Mouse (Mus musculus) midbrain, embryonic 15.5 days (tissue): ENCODE data around the gene Pbx3. TPM values are rescaled to one million over a fixed set of nuclear protein-coding genes. Genes with fewer than 3 reads are reported as not detected.

Experiments
- ATAC-seq: fragments of 200-750 bp; cut with Nextera tagmentation; replicated peaks from 2 replicates; pipeline ENCODE4 v1.8.0; 2017; ENCODE audit warnings: moderate TSS enrichment
- H3K27ac ChIP-seq: fragments of 300-500 bp; sonication (generic); 2 replicates; pipeline ENCODE4 v1.5.1; 2015; ENCODE audit warnings: mild to moderate bottlenecking, inconsistent platforms
- H3K27me3 ChIP-seq: fragments of 300-500 bp; sonication (generic); replicated peaks from 2 replicates; pipeline ENCODE4 v1.6.1; 2015; ENCODE audit warnings: inconsistent platforms
- H3K36me3 ChIP-seq: fragments of 300-500 bp; sonication (generic); replicated peaks from 2 replicates; pipeline ENCODE4 v1.6.1; 2015; ENCODE audit warnings: inconsistent platforms
- H3K4me1 ChIP-seq: fragments of 300-500 bp; sonication (generic); 2 replicates; pipeline ENCODE4 v1.6.1; 2015; ENCODE audit warnings: inconsistent platforms
- H3K4me2 ChIP-seq: fragments of 300-500 bp; sonication (generic); 2 replicates; pipeline ENCODE4 v1.6.1; 2015; ENCODE audit warnings: inconsistent platforms, mild to moderate bottlenecking, moderate library complexity
- H3K4me3 ChIP-seq: fragments of 300-500 bp; sonication (generic); 2 replicates; pipeline ENCODE4 v1.5.1; 2015; ENCODE audit warnings: mild to moderate bottlenecking, inconsistent platforms
- H3K9ac ChIP-seq: fragments of 300-500 bp; sonication (generic); 2 replicates; pipeline ENCODE4 v1.6.1; 2015; ENCODE audit warnings: mild to moderate bottlenecking, inconsistent platforms
- H3K9me3 ChIP-seq: fragments of 300-500 bp; sonication (generic); 2 replicates; pipeline ENCODE4 v1.6.1; 2016; ENCODE audit warnings: inconsistent platforms
- WGBS: fragments of 180-500 bp; shearing (Covaris S2); methylation state at CpG from one replicate; pipeline ENCODE4 v1.1.7; 2015; ENCODE audit warnings: mixed read lengths; 5-methylcytosine and 5-hydroxymethylcytosine counted together
- polyA plus RNA-seq: library from polyadenylated mRNA; unstranded; fragments of >200 nt; fragmentation: Nextera tagmentation; extraction: Ambion mirVana; gene quantifications from 2 replicates; pipeline ENCODE4 v1.2.1, GENCODE M21; 2015

Pbx3 gene
- 102 and 106 TPM in 2 replicates for polyA plus RNA-seq

DNA sequence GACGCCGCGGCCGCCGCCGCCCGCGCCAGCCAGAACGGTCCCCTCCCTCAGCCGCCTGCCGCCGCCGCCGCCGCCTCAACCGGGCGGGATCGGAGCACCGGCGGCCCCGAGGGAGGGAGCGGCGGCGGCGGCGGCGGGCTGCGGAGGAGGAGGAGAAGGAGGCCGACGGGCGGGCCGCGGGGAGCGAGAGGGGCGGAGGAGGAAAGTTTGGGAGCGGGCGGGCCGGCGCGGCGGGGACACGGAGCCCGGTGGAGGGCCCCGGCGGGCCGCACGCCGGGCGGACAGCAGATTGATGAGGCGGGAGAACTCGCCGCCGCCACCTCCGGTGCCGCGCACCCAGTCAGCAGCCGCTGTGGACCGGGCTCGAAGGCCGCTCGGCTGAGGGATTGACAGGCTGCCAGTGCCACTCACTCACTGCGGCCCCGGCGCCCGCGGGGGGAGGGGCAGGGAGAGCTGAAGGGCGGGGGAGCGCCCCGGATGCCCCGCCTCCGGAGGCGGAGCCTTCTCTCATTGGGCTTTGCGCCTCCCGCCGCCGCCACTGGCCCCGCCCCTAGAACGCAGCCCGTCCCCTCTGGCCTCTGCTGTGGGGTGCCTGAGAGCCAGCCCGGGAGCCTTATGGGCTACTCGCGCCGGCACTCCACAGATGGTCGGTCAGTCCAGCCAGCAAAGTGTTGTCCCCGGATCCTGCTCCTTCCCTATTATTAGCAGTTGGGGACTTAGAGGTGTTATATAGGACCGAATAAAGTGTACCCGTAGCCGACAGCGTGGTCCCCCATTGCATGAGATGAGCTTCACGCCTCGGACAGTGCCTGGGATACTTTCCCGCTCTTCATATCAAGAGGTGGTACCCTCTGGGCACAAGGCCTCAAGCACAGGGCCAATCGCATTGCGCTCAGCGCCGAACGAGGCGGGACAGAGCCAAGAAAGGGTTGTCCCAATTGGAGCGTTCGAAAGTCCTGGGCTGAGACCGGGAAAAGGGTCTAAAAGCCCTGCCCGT lies at the start of gene Pbx3:
Gene Pbx3, minus strand, starts transcription at position 838 of the 997 bp plus-strand sequence.
- peak within 1 kb of the TSS; percentile 92 for H3K27ac ChIP-seq
- peak; percentile 93 for ATAC-seq
- under 1% methylated on average over 66 of the region's 102 CpGs for WGBS
- H3K4me1 ChIP-seq, result peaks cover 21% of the 10 kb centered on the region
- H3K36me3 ChIP-seq, result no peaks in the 10 kb centered on the region
- no peaks in the 10 kb centered on the region for H3K27me3 ChIP-seq
- H3K4me2 ChIP-seq, result peak within 1 kb of the TSS; percentile 93
- peak within 1 kb of the TSS; percentile 63 for H3K4me3 ChIP-seq
- peak within 1 kb of the TSS; percentile 81 for H3K9ac ChIP-seq
- H3K9me3 ChIP-seq, result no peaks in the 10 kb centered on the region

- no peak overlapping the region for H3K4me2 ChIP-seq
- no peaks in the 10 kb centered on the region for H3K27me3 ChIP-seq
- H3K9ac ChIP-seq, result no peak overlapping the region
- H3K4me1 ChIP-seq, result no peaks in the 10 kb centered on the region
- H3K36me3 ChIP-seq, result 0 out of 2 replicates have a peak, but pooled peaks cover 2% of the 10 kb centered on the region
- whole genome bisulfite sequencing, result 72% methylated on average over 1 of the region's 1 CpGs
- H3K4me3 ChIP-seq, result no peak overlapping the region
- H3K27ac ChIP-seq, result no peak overlapping the region
- no peaks in the 10 kb centered on the region for H3K9me3 ChIP-seq
- no peak for ATAC-seq
These were observed 47.3 kb upstream of the Pbx3 start for GRCm38 (mm10) chr2:34420256-34420655.

DNA sequence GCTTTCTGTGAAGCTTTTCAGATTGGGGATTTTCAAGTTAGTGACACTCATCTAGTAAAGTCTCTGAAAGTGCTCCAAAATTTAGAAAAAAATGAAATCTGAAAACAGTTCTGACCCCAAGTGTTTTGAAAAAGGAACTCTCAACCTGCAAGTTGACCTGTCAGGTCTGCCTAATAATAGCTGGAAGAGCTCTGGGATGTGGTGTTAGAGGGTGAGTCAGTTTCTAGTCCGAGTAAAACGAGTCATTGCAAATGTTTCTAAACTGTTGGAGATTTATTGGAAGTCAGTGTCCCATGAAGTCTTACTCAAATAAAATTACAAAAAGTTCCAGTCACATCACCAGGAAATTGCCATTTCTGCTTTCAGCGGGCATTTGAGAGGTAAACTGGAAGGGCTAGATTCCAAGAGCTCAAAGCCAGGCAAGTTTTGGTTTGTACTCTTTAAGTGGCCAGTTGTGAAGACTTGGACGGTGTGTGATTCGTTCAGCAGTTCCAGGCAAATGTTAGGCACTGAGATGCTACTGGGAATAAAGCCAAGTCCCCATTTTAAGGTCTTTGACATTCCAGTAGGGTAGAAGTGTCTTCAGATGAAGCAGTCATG lies 36.9 kb upstream of the Pbx3 start:
- Histone ChIP-seq H3K4me3 (no peak overlapping the region), H3K4me1 (peaks cover 21% of the 10 kb centered on the region), H3K27ac (no peak overlapping the region), H3K9me3 (no peaks in the 10 kb centered on the region), H3K27me3 (no peaks in the 10 kb centered on the region), H3K9ac (no peak overlapping the region), H3K36me3 (no peaks in the 10 kb centered on the region), H3K4me2 (no peak overlapping the region)
- no peak for ATAC-seq
- 84% methylated on average over 5 of the region's 5 CpGs for WGBS

DNA sequence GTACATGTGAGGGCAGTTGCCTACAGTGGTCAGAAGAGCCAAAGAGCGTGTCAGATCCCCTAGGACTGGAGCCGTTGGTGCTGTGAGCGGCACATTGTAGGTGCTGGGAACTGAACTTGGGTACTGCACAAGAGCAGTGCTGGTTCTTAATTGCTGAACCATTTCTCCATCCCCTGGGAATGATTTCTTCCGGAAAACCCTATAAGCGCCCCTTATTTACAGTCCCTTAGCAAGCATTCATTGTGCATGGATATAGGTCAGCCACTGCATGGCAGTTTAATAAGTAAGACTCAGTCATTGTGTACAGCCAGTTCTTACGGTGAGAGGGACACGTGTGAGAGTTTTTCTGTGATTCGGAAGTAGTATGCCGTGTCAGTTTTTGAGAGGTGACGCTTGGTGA lies 35.4 kb upstream of the Pbx3 start:
- Histone ChIP-seq H3K9me3 (no peaks in the 10 kb centered on the region), H3K9ac (no peak overlapping the region), H3K36me3 (no peaks in the 10 kb centered on the region), H3K27ac (no peak overlapping the region), H3K4me1 (peaks cover 21% of the 10 kb centered on the region), H3K4me3 (no peak overlapping the region), H3K4me2 (no peak overlapping the region; the same call in 1 of the 2 replicates), H3K27me3 (no peaks in the 10 kb centered on the region)
- ATAC-seq, result no peak
- WGBS, result 95% methylated on average over 10 of the region's 10 CpGs

DNA sequence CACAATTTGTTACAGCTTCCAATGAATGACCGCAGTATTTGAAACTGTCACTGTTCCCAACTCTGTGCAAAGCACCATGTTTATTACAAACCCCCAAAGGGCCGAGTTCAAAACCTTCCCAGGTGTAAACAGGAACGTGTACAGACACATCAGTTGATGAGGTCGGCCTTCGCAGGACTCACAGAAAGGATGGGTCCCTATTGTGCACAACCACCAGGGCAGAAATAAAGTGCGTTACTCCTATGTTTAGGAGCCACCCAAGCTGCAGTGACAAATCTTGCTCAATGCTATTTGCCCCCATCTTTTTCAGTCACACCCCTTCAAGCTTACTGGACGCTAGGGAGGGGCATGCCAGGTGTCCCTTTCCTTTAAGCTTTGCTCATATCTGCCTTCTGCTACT lies 34.7 kb upstream of the Pbx3 start:
- ATAC-seq, result no peak
- no peaks in the 10 kb centered on the region for H3K9me3 ChIP-seq
- no peaks in the 10 kb centered on the region for H3K27me3 ChIP-seq
- no peak overlapping the region for H3K27ac ChIP-seq
- H3K9ac ChIP-seq, result peak overlapping the region; percentile 80; the same call in 1 of the 2 replicates
- peak overlapping the region; percentile 75 for H3K4me2 ChIP-seq
- H3K4me1 ChIP-seq, result peaks cover 21% of the 10 kb centered on the region
- 37% methylated on average over 7 of the region's 7 CpGs for WGBS
- no peaks in the 10 kb centered on the region for H3K36me3 ChIP-seq
- peak overlapping the region; percentile 85 for H3K4me3 ChIP-seq

DNA sequence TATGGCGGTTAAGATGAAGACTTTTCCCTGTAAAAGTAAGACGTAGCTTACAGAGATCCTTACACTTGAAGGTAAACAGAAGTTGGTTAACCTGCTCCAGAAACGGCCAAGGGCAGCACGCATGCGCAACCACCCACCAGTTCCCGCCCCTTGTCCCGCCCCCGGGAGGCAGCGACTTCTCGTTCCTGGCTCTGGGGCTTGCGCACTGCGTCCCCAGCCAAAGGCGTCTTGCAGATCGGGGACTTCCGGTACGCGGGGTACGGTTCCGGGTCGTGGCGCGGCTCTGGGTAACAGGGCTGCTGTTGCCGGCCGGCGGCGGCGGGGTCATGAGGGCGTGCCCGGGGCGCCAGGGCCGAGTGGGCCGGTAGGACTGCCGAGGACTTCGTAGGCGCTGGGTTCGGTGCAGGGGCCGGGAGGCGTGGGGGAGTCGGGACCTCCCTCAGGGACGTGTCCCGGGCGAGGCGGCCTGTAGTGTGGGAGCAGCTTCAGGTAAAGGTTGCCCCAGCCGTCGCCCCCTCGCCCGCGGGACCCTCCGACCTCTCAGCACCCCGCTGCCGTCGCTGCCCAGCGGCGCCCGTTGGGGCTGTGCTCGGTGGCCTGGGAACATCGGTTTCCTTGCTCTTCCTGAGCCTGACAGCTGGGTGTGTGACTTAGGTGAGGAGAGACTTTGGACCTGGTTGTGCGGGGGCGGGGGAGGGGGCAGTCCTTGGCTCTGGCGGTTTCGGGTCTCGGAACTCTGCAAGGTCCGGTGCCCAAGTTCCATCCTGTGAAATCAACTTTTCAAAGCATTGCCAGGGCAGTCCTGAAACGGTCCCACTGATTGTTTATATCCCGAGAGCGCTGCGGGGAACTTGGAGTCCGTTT lies 33.9 kb upstream of the Pbx3 start, which contains the start of gene Mapkap1:
Gene Mapkap1, plus strand, starts transcription at position 171 of the 864 bp plus-strand sequence.
- Histone ChIP-seq H3K9me3 (no peaks in the 10 kb centered on the region), H3K4me1 (peaks cover 21% of the 10 kb centered on the region), H3K9ac (peak within 1 kb of the TSS; percentile 80), H3K4me3 (peak within 1 kb of the TSS; percentile 85), H3K36me3 (no peaks in the 10 kb centered on the region), H3K27me3 (no peaks in the 10 kb centered on the region), H3K4me2 (peak within 1 kb of the TSS; percentile 75), H3K27ac (peak within 1 kb of the TSS; percentile 54; the same call in 1 of the 2 replicates)
- peak; percentile 99 for ATAC-seq
- WGBS, result under 1% methylated on average over 67 of the region's 68 CpGs

DNA sequence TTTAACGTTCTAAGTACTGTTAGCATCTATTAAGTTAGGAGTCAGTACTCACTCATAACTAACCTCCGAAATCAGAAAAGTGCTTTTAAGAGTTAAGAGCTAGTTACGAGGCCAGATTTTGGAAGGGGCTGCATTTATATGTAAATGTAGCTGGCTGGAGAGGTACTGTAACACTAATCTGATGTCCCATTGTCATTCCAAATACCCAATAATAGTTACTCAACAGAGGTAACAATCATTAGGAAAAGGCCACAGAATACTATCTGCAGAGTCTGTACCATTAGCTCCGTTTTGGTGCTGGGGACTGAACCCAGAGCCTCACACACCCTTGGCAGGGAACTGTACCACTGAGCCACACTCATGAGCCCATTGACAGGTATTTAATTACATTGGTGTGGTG lies 26.6 kb upstream of the Pbx3 start:
- H3K36me3 ChIP-seq, result no peaks in the 10 kb centered on the region
- H3K27ac ChIP-seq, result no peak overlapping the region
- H3K4me2 ChIP-seq, result no peak overlapping the region
- 48% methylated on average over 4 of the region's 4 CpGs for WGBS
- H3K27me3 ChIP-seq, result no peaks in the 10 kb centered on the region
- H3K9me3 ChIP-seq, result no peaks in the 10 kb centered on the region
- no peaks in the 10 kb centered on the region for H3K4me1 ChIP-seq
- no peak overlapping the region for H3K4me3 ChIP-seq
- H3K9ac ChIP-seq, result no peak overlapping the region
- ATAC-seq, result no peak

GRCm38 (mm10) chr2:34378930-34379329 lies 6.0 kb upstream of the Pbx3 start:
- Histone ChIP-seq H3K36me3 (no peaks in the 10 kb centered on the region), H3K9me3 (no peaks in the 10 kb centered on the region), H3K9ac (no peak overlapping the region), H3K27me3 (no peaks in the 10 kb centered on the region), H3K4me2 (no peak overlapping the region), H3K4me1 (no peaks in the 10 kb centered on the region), H3K27ac (no peak overlapping the region), H3K4me3 (no peak overlapping the region)
- ATAC-seq, result no peak
- WGBS, result 92% methylated on average over 2 of the region's 2 CpGs

DNA sequence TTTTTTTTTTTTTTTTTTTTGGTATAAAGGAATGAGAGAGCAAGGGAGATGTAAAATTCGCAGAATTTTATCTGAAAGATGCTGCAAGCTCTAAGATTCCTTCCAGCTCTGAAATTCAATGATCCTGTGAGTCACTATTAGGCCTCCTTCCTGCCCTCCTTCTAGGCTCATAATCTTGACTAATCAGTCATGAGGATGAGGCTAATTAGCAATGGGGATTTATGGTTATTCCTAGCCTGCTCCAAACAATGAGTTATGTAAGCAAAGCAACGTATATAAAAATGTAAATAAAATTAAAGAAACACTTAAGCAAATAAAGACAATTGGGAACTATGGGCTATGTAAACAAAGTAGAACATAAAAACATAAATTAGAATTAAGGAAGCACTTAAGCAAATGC lies 1.4 kb upstream of the Pbx3 start:
- Histone ChIP-seq H3K9me3 (no peaks in the 10 kb centered on the region), H3K36me3 (no peaks in the 10 kb centered on the region), H3K4me3 (no peak overlapping the region), H3K27me3 (no peaks in the 10 kb centered on the region), H3K27ac (no peak overlapping the region), H3K9ac (no peak overlapping the region), H3K4me2 (no peak overlapping the region), H3K4me1 (peaks cover 14% of the 10 kb centered on the region)
- no peak for ATAC-seq
- WGBS, result 71% methylated on average over 2 of the region's 2 CpGs

- Histone ChIP-seq H3K4me1 (peaks cover 14% of the 10 kb centered on the region), H3K27me3 (no peaks in the 10 kb centered on the region), H3K27ac (no peak overlapping the region), H3K9ac (no peak overlapping the region), H3K4me3 (no peak overlapping the region), H3K9me3 (no peaks in the 10 kb centered on the region), H3K4me2 (peak overlapping the region; percentile 93), H3K36me3 (no peaks in the 10 kb centered on the region)
- 48% methylated on average over 3 of the region's 3 CpGs for WGBS
- ATAC-seq, result no peak
These were observed 944 bp upstream of the Pbx3 start for GRCm38 (mm10) chr2:34373886-34374285.

DNA sequence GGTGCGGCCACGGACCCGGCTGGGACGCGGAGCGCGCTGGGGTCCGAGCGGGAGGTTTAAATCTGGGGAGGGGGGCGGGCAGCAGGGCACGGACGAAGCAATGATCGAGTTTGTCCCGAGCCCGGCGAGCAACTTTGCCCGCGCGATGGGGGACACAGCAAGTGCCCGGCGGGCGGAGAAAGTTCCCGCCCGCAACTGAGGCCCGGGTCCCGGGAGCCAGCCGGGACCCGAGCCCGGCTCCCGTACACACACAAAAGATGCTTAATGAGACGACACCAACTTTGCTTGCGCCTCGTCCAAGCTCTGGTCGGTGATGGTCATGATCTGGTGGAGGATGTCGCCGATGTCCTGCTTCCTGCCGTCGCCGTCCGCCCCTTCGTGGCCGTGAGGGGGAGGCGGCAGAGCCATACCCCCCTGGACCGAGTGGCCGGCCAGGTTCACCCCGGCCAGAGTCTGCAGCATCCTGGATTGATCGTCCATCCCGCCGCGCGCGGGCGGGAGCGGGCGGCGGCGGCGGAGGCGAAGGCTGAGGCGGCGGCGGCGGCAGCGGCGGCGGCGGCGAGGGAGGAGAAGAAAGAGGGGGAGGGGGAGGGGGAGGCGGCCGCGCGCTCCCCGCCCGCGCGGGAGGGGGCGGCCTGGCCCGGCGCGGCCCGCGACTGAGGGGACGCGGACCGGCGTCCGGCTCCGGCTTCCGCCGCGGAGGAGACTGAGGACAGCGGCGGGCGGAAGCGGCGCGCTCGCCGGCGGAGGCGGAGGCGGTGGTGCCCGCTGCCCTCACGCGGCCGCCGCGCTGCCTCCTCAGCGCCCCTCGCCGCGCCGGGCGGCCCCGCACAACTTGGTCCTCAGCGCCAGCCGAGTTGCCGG lies 1.3 kb downstream of the Pbx3 start:
- H3K27ac ChIP-seq, result peak overlapping the region; percentile 92
- under 1% methylated on average over 93 of the region's 118 CpGs for WGBS
- H3K9ac ChIP-seq, result peak overlapping the region; percentile 81
- H3K9me3 ChIP-seq, result no peaks in the 10 kb centered on the region
- no peaks in the 10 kb centered on the region for H3K27me3 ChIP-seq
- no peaks in the 10 kb centered on the region for H3K36me3 ChIP-seq
- peak; percentile 40 for ATAC-seq
- peak overlapping the region; percentile 93 for H3K4me2 ChIP-seq
- peak overlapping the region; percentile 63 for H3K4me3 ChIP-seq
- H3K4me1 ChIP-seq, result peaks cover 23% of the 10 kb centered on the region
